Mouse (Mus musculus) heart, embryonic 10.5 days (tissue): ENCODE measurements at regions not wholly inside any gene's neighbourhood (a gene's known extent, or its start where the extent isn't known, plus 50 kb on each side); places are given as distances from the start of the nearest gene placed in this dataset.
A peak's percentile ranks its signal among the peaks of the same experiment; 100 is the strongest.

ENCODE experiments used
- DNase-seq: peaks from one replicate; pipeline ENCODE4 v3.0.0-alpha.2; 2017; ENCODE audit warnings: low spot score
- H3K27ac ChIP-seq: fragments of 300-500 bp; sonication (generic); 2 replicates; pipeline ENCODE4 v1.5.1; 2016; ENCODE audit warnings: mild to moderate bottlenecking
- H3K27me3 ChIP-seq: fragments of 300-500 bp; sonication (generic); 2 replicates; pipeline ENCODE4 v1.6.1; 2016; ENCODE audit warnings: mild to moderate bottlenecking; ENCODE audit not compliant: poor library complexity, insufficient read depth, severe bottlenecking
- H3K36me3 ChIP-seq: fragments of 300-500 bp; sonication (generic); 2 replicates; pipeline ENCODE4 v1.6.1; 2016; ENCODE audit warnings: mild to moderate bottlenecking, moderate library complexity
- H3K4me1 ChIP-seq: fragments of 300-500 bp; sonication (generic); 2 replicates; pipeline ENCODE4 v1.6.1; 2016; ENCODE audit warnings: mild to moderate bottlenecking
- H3K4me3 ChIP-seq: fragments of 300-500 bp; sonication (generic); 2 replicates; pipeline ENCODE4 v1.5.1; 2016; ENCODE audit warnings: mild to moderate bottlenecking, moderate library complexity
- H3K9me3 ChIP-seq: fragments of 300-500 bp; sonication (generic); 2 replicates; pipeline ENCODE4 v1.6.1; 2016; ENCODE audit warnings: mild to moderate bottlenecking, moderate library complexity
- WGBS: fragments of 180-500 bp; shearing (Covaris S2); methylation state at CpG from one replicate; pipeline ENCODE4 v1.1.7; 2016; 5-methylcytosine and 5-hydroxymethylcytosine counted together

DNA sequence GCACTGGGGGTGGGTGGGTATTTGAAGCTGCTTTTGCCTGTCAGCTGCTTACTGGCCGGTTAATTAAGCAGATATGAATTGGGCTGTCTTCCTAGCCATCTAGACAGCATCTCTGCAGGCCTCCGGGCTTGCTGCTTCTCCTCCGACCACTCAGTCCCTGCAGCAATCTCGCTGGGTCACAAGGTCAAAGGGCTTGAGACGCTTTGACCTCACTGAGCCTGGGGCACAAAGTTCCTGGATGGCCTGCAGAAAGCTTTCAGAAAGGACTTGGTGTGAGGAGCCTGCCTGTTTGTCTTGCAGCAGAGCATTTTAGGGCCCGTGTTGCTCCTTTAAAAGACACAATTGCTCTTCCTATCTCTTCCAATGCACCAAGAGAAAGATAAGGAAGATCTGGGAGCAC is 83.7 kb upstream of the Ppp2r5a start:
- Histone ChIP-seq H3K9me3 (no peaks in the 10 kb centered on the region), H3K27me3 (no peaks in the 10 kb centered on the region), H3K4me1 (peaks cover 22% of the 10 kb centered on the region), H3K4me3 (no peak overlapping the region), H3K27ac (0 out of 2 replicates have a peak overlapping the region, but pooled peaks have one; percentile 14), H3K36me3 (no peaks in the 10 kb centered on the region)
- DNase-seq = no peak
- 33% methylated on average over 6 of the region's 6 CpGs for WGBS

DNA sequence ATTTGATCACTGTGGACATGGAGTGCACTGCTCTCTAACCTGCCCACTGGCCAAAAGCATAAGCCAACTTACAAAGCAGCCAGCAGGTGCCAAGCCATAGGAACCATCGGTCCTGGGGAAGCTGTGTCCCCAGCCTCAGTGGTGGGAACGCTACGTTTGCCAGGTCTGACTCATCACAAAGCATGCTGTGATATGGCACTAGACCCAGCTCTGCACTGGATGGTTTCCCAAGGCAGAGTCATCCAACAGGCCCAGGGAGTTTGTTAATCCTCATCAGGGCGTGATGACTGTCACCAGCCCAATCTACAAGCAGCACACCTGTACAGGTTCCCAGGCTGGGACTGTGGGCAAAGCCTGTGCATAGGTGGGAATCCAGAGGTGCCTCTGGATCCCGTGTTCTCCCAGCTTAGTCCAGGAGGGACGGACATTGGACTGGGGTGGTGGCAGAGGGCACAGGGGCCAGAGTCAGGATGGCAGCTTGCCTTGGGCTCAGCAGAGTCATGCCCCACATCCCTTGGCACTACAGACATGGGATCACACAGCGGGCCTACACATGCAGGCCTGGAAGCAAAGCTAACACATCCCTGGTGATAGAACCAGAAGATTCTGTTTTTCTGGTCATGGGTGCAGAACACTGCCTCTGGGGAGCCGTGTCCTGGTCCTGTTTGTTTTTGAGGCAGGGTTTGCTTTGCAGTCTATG is 81.8 kb upstream of the Ppp2r5a start:
- H3K27ac ChIP-seq = peak overlapping the region; percentile 23; the same call in 1 of the 2 replicates
- peaks cover 29% of the 10 kb centered on the region for H3K4me1 ChIP-seq
- no peak for DNase-seq
- H3K9me3 ChIP-seq = no peaks in the 10 kb centered on the region
- H3K36me3 ChIP-seq = no peaks in the 10 kb centered on the region
- H3K27me3 ChIP-seq = no peaks in the 10 kb centered on the region
- WGBS = 82% methylated on average over 8 of the region's 8 CpGs
- H3K4me3 ChIP-seq = no peak overlapping the region

- Histone ChIP-seq H3K9me3 (no peaks in the 10 kb centered on the region), H3K36me3 (no peaks in the 10 kb centered on the region), H3K4me3 (no peak overlapping the region), H3K27me3 (no peaks in the 10 kb centered on the region), H3K4me1 (peaks cover 20% of the 10 kb centered on the region), H3K27ac (peak overlapping the region; percentile 42)
- WGBS = 56% methylated on average over 13 of the region's 13 CpGs
- DNase-seq = no peak
Measured at GRCm38 (mm10) chr1:191479906-191480379, 76.9 kb upstream of the Ppp2r5a start.

DNA sequence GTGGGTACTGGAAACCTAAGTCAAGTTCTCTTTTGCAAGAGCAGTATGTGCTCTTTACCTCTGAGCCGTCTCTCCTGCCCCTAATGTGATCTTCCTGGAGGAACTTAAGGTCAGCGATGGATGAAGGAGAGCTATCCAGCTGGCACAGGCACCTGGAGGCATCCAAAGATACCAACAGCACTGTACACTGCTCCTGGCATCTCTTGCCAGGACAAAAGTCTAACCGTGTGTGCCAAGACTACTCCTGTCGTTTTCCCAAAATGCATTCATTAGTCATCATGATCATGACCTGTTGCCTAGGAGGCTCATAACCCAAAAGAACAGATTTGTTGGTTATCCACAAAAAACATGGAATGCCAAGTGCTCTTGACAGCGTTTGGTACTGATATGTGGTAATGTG is 69.5 kb upstream of the Ppp2r5a start:
- no peak overlapping the region for H3K27ac ChIP-seq
- no peaks in the 10 kb centered on the region for H3K36me3 ChIP-seq
- no peaks in the 10 kb centered on the region for H3K27me3 ChIP-seq
- no peak overlapping the region for H3K4me3 ChIP-seq
- DNase-seq = no peak
- H3K4me1 ChIP-seq = peaks cover 23% of the 10 kb centered on the region
- WGBS = 83% methylated on average over 5 of the region's 5 CpGs
- H3K9me3 ChIP-seq = no peaks in the 10 kb centered on the region

- Histone ChIP-seq H3K4me1 (peaks cover 29% of the 10 kb centered on the region), H3K9me3 (no peaks in the 10 kb centered on the region), H3K36me3 (no peaks in the 10 kb centered on the region), H3K4me3 (no peak overlapping the region), H3K27me3 (no peaks in the 10 kb centered on the region), H3K27ac (no peak overlapping the region)
- 56% methylated on average over 2 of the region's 2 CpGs for WGBS
- no peak for DNase-seq
Measured at GRCm38 (mm10) chr1:191471489-191471888, 68.4 kb upstream of the Ppp2r5a start.

- H3K4me3 ChIP-seq = no peak overlapping the region; the same call in 1 of the 2 replicates
- H3K27me3 ChIP-seq = no peaks in the 10 kb centered on the region
- H3K4me1 ChIP-seq = peaks cover 28% of the 10 kb centered on the region
- H3K9me3 ChIP-seq = no peaks in the 10 kb centered on the region
- no peaks in the 10 kb centered on the region for H3K36me3 ChIP-seq
- no peak for DNase-seq
- WGBS = 21% methylated on average over 13 of the region's 13 CpGs
- peak overlapping the region; percentile 37 for H3K27ac ChIP-seq
Measured at GRCm38 (mm10) chr1:191470190-191470985, 67.3 kb upstream of the Ppp2r5a start.

DNA sequence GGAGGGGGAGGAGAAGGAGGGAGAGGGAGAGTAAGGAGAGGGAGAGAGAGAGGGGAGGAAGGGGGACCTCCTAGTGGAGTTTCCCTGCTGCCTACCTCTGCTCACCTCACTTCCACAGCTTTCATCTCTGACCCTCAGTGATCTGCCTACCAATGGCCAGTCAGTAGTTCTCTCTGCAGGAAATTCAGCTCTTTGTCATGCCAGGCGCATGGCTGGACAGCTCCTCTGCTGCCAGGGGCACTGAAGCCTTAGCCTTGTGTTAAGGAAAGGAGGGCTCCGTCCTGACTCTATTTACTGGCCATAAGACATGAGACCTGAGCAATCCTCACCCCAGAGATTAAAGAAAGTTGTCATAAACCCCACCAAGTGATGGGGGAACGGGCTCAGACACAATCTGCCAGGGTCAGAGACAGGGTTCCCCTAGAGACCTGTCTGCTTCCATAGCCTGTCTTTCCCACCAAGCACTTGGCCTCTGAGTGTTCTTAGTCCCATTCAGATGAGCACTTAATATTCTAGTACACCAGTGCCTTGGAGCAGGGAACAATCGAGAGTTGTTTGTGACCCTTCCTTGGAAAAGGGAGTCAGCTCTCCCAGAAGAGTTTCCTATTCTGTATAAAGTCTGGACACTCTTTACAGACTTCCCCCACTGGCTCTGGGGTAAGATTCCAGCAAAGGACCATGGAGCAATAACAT is 65.9 kb upstream of the Ppp2r5a start:
- Histone ChIP-seq H3K4me1 (peaks cover 39% of the 10 kb centered on the region), H3K4me3 (no peak overlapping the region), H3K27me3 (no peaks in the 10 kb centered on the region), H3K27ac (no peak overlapping the region), H3K36me3 (no peaks in the 10 kb centered on the region), H3K9me3 (no peaks in the 10 kb centered on the region)
- WGBS = 59% methylated on average over 4 of the region's 4 CpGs
- DNase-seq = no peak

DNA sequence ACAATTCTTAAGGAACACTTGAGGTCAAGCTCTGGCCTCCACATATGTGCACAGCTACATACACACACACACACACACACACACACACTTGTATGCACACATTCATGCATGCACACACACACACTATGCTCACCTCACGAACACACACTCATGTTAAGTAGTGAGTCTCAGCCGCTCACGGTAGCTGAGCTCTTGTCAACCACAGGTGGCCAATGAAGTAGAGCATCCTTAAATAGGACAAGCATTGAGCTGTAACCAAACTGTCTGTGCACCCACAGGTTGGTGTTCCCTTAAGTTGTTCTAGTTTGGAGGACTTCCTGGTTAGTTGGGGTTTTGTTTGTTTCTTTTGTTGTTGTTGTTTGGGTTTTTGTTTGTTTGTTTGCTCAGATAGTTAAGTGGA is 63.2 kb upstream of the Ppp2r5a start:
- WGBS = 85% methylated on average over 3 of the region's 3 CpGs
- Histone ChIP-seq H3K9me3 (no peaks in the 10 kb centered on the region), H3K4me3 (no peak overlapping the region), H3K4me1 (peaks cover 58% of the 10 kb centered on the region), H3K27me3 (no peaks in the 10 kb centered on the region), H3K36me3 (no peaks in the 10 kb centered on the region), H3K27ac (no peak overlapping the region)
- no peak for DNase-seq

DNA sequence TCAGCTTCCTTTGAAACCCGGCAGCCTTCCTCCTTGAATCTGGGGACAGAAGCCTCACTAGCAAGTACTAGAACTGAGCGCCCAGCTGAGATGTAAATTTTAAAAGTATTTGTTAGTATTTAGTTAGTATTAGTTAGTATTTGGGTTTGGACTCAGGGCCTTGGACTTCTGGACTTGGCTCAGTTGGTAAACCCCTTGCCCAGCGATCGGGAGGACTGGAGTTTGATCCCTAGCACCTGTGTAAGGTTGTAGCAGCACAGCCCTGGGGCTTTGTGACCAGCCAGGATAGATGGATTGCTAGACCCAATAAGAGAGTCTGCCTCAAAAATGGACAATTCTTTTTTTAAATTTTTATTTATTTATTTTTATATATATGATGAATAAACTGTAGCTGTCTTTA is 62.7 kb upstream of the Ppp2r5a start:
- Histone ChIP-seq H3K36me3 (no peaks in the 10 kb centered on the region), H3K27ac (peak overlapping the region; percentile 42), H3K4me3 (no peak overlapping the region), H3K9me3 (no peaks in the 10 kb centered on the region), H3K4me1 (peaks cover 61% of the 10 kb centered on the region), H3K27me3 (no peaks in the 10 kb centered on the region)
- DNase-seq = no peak
- WGBS = 78% methylated on average over 4 of the region's 4 CpGs

- Histone ChIP-seq H3K27me3 (no peaks in the 10 kb centered on the region), H3K4me3 (no peak overlapping the region), H3K27ac (peak overlapping the region; percentile 42; the same call in 1 of the 2 replicates), H3K4me1 (peaks cover 61% of the 10 kb centered on the region), H3K36me3 (no peaks in the 10 kb centered on the region), H3K9me3 (no peaks in the 10 kb centered on the region)
- no peak for DNase-seq
- 21% methylated on average over 2 of the region's 2 CpGs for WGBS
Measured at GRCm38 (mm10) chr1:191465170-191465569, 62.1 kb upstream of the Ppp2r5a start.

GRCm38 (mm10) chr1:191461811-191462491 is 58.9 kb upstream of the Ppp2r5a start:
- DNase-seq = peak; percentile 92
- WGBS = 7% methylated on average over 9 of the region's 9 CpGs
- Histone ChIP-seq H3K27me3 (no peaks in the 10 kb centered on the region), H3K4me1 (peaks cover 78% of the 10 kb centered on the region), H3K9me3 (no peaks in the 10 kb centered on the region), H3K27ac (peak overlapping the region; percentile 90), H3K4me3 (peak overlapping the region; percentile 43), H3K36me3 (0 out of 2 replicates have a peak, but pooled peaks cover 2% of the 10 kb centered on the region)

DNA sequence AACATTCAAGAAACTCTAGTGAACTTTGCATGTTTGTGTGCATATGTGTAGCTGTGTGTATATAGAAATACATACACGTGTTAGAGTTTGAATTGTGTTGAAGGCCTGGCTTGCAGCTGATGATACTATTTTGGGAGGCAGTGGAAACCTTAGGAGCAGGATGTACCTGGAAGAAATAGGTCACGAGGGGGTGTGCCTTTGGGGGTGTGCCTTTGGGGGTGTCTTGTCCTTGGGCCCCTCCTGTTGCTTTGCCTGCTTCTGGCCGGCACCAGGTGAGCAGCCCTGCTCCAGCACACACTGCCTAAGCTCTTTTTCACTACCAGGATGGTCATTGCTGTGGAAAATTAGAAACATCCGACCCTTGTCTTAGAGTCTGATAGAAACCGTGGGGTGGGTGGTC is 56.0 kb upstream of the Ppp2r5a start:
- 0 out of 2 replicates have a peak, but pooled peaks cover 2% of the 10 kb centered on the region for H3K36me3 ChIP-seq
- no peak overlapping the region for H3K4me3 ChIP-seq
- H3K4me1 ChIP-seq = peaks cover 71% of the 10 kb centered on the region
- no peaks in the 10 kb centered on the region for H3K9me3 ChIP-seq
- H3K27me3 ChIP-seq = no peaks in the 10 kb centered on the region
- 67% methylated on average over 5 of the region's 5 CpGs for WGBS
- H3K27ac ChIP-seq = peak overlapping the region; percentile 29; the same call in 1 of the 2 replicates
- no peak for DNase-seq
